Mouse (Mus musculus) lung, embryonic 14.5 days (tissue): ENCODE results near the gene Cbfa2t2. TPM values are rescaled to one million over a fixed set of nuclear protein-coding genes. Genes with fewer than 3 reads are reported as not detected.
A peak's percentile ranks its signal among the peaks of the same experiment; 100 is the strongest.

ENCODE experiments used
- ATAC-seq: fragments of 200-750 bp; cut with Nextera tagmentation; 2 replicates; pipeline ENCODE4 v1.8.0; 2017; ENCODE audit warnings: mild to moderate bottlenecking, moderate TSS enrichment, moderate library complexity; ENCODE audit not compliant: insufficient read depth
- DNase-seq: peaks from one replicate; pipeline ENCODE4 v3.0.0-alpha.2; 2015
- H3K27ac ChIP-seq: fragments of 300-500 bp; sonication (generic); 2 replicates; pipeline ENCODE4 v1.5.1; 2014; ENCODE audit warnings: low read depth, mild to moderate bottlenecking, moderate library complexity
- H3K27me3 ChIP-seq: fragments of 300-500 bp; sonication (generic); 2 replicates; pipeline ENCODE4 v1.6.1; 2014; ENCODE audit warnings: low read length, control low read depth; ENCODE audit not compliant: insufficient read depth
- H3K36me3 ChIP-seq: fragments of 300-500 bp; sonication (generic); 2 replicates; pipeline ENCODE4 v1.6.1; 2014; ENCODE audit warnings: control low read depth; ENCODE audit not compliant: insufficient read depth
- H3K4me1 ChIP-seq: fragments of 300-500 bp; sonication (generic); 2 replicates; pipeline ENCODE4 v1.6.1; 2014; ENCODE audit warnings: antibody characterized with exemption, control low read depth; ENCODE audit not compliant: insufficient read depth
- H3K4me2 ChIP-seq: fragments of 300-500 bp; sonication (generic); 2 replicates; pipeline ENCODE4 v1.6.1; 2014; ENCODE audit warnings: mild to moderate bottlenecking
- H3K4me3 ChIP-seq: fragments of 300-500 bp; sonication (generic); 2 replicates; pipeline ENCODE4 v1.5.1; 2014; ENCODE audit warnings: low read depth, low read length
- H3K9ac ChIP-seq: fragments of 300-500 bp; sonication (generic); 2 replicates; pipeline ENCODE4 v1.6.1; 2014
- H3K9me3 ChIP-seq: fragments of 300-500 bp; sonication (generic); 2 replicates; pipeline ENCODE4 v1.6.1; 2016; ENCODE audit warnings: low read depth, low read length, control low read depth
- CTCF ChIP-seq: IDR thresholded peaks from 2 replicates; pipeline ENCODE4 v1.5.1; 2016; ENCODE audit warnings: antibody characterized with exemption, low read depth
- WGBS: fragments of 180-500 bp; shearing (Covaris S2); extraction: QIAGEN DNeasy Blood & Tissue Kit; methylation state at CpG from one replicate; pipeline ENCODE4 v1.1.7; 2014; 5-methylcytosine and 5-hydroxymethylcytosine counted together
- polyA plus RNA-seq: library from polyadenylated mRNA; unstranded; fragments of >200 nt; fragmentation: Nextera tagmentation; extraction: Ambion mirVana; gene quantifications from 2 replicates; pipeline ENCODE4 v1.2.1, GENCODE M21; 2014

Gene Cbfa2t2
- polyA plus RNA-seq, 1 experiment from 2014 or later: 39.8 TPM

- WGBS: 4% methylated on average over 7 of the region's 7 CpGs
Observed at GRCm38 (mm10) chr2:154402811-154403210, 33.5 kb upstream of the Cbfa2t2 start.

GRCm38 (mm10) chr2:154405447-154405994 lies 30.8 kb upstream of the Cbfa2t2 start:
- Histone ChIP-seq H3K9ac (no peak overlapping the region), H3K27me3 (0 out of 2 replicates have a peak, but pooled peaks cover 2% of the 10 kb centered on the region), H3K4me2 (no peak overlapping the region), H3K4me1 (peaks cover 8% of the 10 kb centered on the region), H3K4me3 (no peak overlapping the region), H3K9me3 (no peaks in the 10 kb centered on the region), H3K27ac (no peak overlapping the region), H3K36me3 (no peaks in the 10 kb centered on the region)
- no peak for DNase-seq
- no peak for TF ChIP-seq CTCF
- WGBS: 59% methylated on average over 5 of the region's 5 CpGs
- ATAC-seq: no peak

More at GRCm38 (mm10) chr2:154402811-154403210, 33.5 kb upstream of the Cbfa2t2 start:
- ATAC-seq: peak; percentile 91
- Histone ChIP-seq H3K27me3 (0 out of 2 replicates have a peak, but pooled peaks cover 2% of the 10 kb centered on the region), H3K9me3 (no peaks in the 10 kb centered on the region), H3K4me1 (peaks cover 8% of the 10 kb centered on the region), H3K4me3 (no peak overlapping the region), H3K27ac (peak overlapping the region; percentile 76), H3K9ac (no peak overlapping the region), H3K4me2 (0 out of 2 replicates have a peak overlapping the region, but pooled peaks have one; percentile 1), H3K36me3 (no peaks in the 10 kb centered on the region)
- DNase-seq: peak; percentile 95
- TF ChIP-seq CTCF: peak; percentile 58

- Histone ChIP-seq H3K9ac (peak overlapping the region; percentile 68), H3K27ac (no peak overlapping the region), H3K4me3 (peak overlapping the region; percentile 67), H3K9me3 (no peaks in the 10 kb centered on the region), H3K36me3 (no peaks in the 10 kb centered on the region), H3K27me3 (0 out of 2 replicates have a peak, but pooled peaks cover 2% of the 10 kb centered on the region), H3K4me1 (peaks cover 8% of the 10 kb centered on the region), H3K4me2 (peak overlapping the region; percentile 81)
- WGBS: 29% methylated on average over 11 of the region's 11 CpGs
- no peak for ATAC-seq
- DNase-seq: no peak
- no peak for TF ChIP-seq CTCF
Observed at GRCm38 (mm10) chr2:154407063-154407642, 29.1 kb upstream of the Cbfa2t2 start.

DNA sequence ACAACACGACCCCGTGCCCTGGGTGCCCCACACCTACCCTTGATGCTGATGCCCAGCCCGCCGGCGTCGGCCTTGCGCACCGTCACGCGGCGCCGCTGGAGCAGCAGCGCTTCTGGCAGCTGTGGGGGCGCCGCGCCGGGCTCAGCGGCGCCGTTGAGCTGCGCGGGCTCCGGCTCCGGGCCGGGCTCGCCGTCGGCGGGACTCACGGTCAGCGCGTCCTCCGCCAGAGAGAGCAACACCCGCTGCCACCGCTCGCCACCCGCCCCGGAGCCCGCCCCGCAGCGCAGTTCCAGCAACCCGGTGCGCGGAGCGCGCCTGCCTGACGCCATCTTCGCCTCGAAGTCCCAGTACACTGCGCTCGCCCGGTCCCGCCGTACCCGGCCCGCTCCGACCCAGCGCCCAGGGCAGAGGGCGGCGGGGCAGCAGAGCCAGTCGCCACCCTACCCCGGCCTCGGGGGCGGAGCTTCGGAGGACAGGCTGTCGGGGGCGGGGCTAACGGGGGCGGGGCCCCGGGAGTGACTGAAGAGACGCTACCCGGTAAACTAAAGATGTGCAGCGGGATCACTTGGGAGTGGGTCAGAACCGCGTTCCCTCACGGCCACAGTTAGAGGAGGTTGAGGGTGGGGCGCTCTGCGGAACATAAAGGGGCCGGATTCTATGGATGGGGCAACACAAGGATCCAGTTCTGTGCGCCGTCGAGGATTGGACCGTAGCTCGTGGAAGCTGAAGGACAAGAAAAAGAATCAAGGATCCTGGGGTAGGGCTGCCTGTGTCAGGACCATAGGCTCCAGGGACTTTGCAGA lies 28.4 kb upstream of the Cbfa2t2 start, which contains the start of gene Snta1:
Gene Snta1, minus strand, starts transcription at position 457 of the 803 bp plus-strand sequence.
- H3K4me3 ChIP-seq: peak within 1 kb of the TSS; percentile 67
- H3K9me3 ChIP-seq: no peaks in the 10 kb centered on the region
- H3K36me3 ChIP-seq: no peaks in the 10 kb centered on the region
- H3K9ac ChIP-seq: peak within 1 kb of the TSS; percentile 68
- 0 out of 2 replicates have a peak, but pooled peaks cover 2% of the 10 kb centered on the region for H3K27me3 ChIP-seq
- no peak for TF ChIP-seq CTCF
- ATAC-seq: peak; percentile 83
- 2% methylated on average over 81 of the region's 84 CpGs for WGBS
- H3K27ac ChIP-seq: no peak within 1 kb of the TSS
- H3K4me1 ChIP-seq: peaks cover 8% of the 10 kb centered on the region
- DNase-seq: peak; percentile 82
- H3K4me2 ChIP-seq: peak within 1 kb of the TSS; percentile 81

DNA sequence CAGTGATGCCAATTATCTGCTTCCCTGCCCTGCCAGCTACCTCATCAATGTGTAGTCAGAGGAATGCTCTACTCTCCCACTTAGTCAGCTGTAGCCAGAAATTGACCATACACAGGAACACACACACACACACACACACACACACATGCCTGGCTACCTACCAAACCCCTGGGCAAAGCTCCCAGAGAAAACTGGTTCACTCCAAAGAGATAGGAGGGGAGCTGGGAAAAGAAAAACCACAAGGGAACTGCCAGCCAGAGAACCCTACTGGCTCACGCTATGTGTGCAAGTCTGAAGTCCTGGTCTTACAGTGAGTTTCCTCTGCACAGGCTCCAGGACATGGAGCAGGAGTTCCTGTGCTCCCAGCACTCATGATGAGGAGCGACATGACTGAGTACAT lies 25.9 kb upstream of the Cbfa2t2 start:
- peak; percentile 47 for DNase-seq
- H3K4me3 ChIP-seq: no peak overlapping the region
- H3K36me3 ChIP-seq: no peaks in the 10 kb centered on the region
- WGBS: 55% methylated on average over 2 of the region's 2 CpGs
- H3K4me2 ChIP-seq: no peak overlapping the region
- no peak for TF ChIP-seq CTCF
- no peaks in the 10 kb centered on the region for H3K4me1 ChIP-seq
- 0 out of 2 replicates have a peak, but pooled peaks cover 2% of the 10 kb centered on the region for H3K27me3 ChIP-seq
- no peaks in the 10 kb centered on the region for H3K9me3 ChIP-seq
- no peak overlapping the region for H3K27ac ChIP-seq
- ATAC-seq: no peak
- H3K9ac ChIP-seq: no peak overlapping the region

DNA sequence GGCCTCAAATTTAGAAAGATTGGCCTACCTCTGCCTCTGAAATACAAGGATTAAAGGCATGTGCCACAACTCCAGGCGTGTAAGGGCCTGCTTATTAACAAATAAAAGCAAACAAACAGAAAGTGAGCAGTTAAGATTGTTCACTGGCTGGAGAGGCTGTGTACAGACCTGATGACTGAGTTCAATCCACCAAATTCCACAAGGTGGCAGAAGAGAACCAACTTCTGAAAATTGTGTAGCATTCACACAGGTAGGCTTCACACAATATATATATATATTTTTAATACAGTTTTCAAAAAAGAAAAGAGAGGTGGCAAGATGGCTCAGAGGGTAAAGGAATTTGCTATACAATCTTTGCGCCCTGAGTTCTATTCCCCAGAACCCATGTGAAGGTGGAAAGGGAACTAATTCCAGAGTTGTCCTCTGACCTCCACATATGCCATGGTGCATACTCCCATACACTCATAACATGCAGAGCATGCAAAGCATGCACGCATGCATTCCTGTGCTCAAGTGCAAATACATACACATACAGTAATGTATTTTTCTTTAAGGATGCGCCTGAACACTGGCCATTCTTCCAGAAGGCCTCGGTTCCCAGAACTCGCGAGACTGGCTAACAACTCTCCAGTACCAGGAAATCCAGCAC lies 24.1 kb upstream of the Cbfa2t2 start:
- no peak for ATAC-seq
- Histone ChIP-seq H3K9me3 (no peaks in the 10 kb centered on the region), H3K9ac (no peak overlapping the region), H3K27me3 (0 out of 2 replicates have a peak, but pooled peaks cover 2% of the 10 kb centered on the region), H3K36me3 (no peaks in the 10 kb centered on the region), H3K4me2 (no peak overlapping the region), H3K27ac (no peak overlapping the region), H3K4me1 (no peaks in the 10 kb centered on the region), H3K4me3 (no peak overlapping the region)
- DNase-seq: peak; percentile 84
- WGBS: 62% methylated on average over 7 of the region's 7 CpGs
- TF ChIP-seq CTCF: peak; percentile 65
